Mouse (Mus musculus): ENCODE data around the gene Igf2bp2.

Igf2bp2 gene

GRCm38 (mm10) chr16:22149076-22149475 lies 14.0 kb downstream of the Igf2bp2 start:
- in situ Hi-C loops (cut with MboI) = no loop called here

- in situ Hi-C loops (cut with MboI) = no loop called here
These were observed 16.0 kb downstream of the Igf2bp2 start for GRCm38 (mm10) chr16:22147131-22147530.

- in situ Hi-C loops (cut with MboI) = no loop called here
These were observed 17.0 kb downstream of the Igf2bp2 start for GRCm38 (mm10) chr16:22146071-22146470.

- in situ Hi-C loops (cut with MboI) = no loop called here
These were observed 18.6 kb downstream of the Igf2bp2 start for GRCm38 (mm10) chr16:22144490-22144889.

- in situ Hi-C loops (cut with MboI) = no loop called here
These were observed 22.2 kb downstream of the Igf2bp2 start for GRCm38 (mm10) chr16:22140861-22141260.

- in situ Hi-C loops (cut with MboI) = no loop called here
These were observed 23.3 kb downstream of the Igf2bp2 start for GRCm38 (mm10) chr16:22139821-22140220.

- in situ Hi-C loops (cut with MboI) = no loop called here
These were observed 26.9 kb downstream of the Igf2bp2 start for GRCm38 (mm10) chr16:22136198-22136597.

- in situ Hi-C loops (cut with MboI) = no loop called here
These were observed 31.8 kb downstream of the Igf2bp2 start for GRCm38 (mm10) chr16:22131321-22131720.

GRCm38 (mm10) chr16:22129511-22129910 lies 33.6 kb downstream of the Igf2bp2 start:
- in situ Hi-C loops (cut with MboI) = no loop called here

GRCm38 (mm10) chr16:22128595-22128994 lies 34.5 kb downstream of the Igf2bp2 start:
- in situ Hi-C loops (cut with MboI) = no loop called here

- in situ Hi-C loops (cut with MboI) = no loop called here
These were observed 35.3 kb downstream of the Igf2bp2 start for GRCm38 (mm10) chr16:22127806-22128205.

- in situ Hi-C loops (cut with MboI) = no loop called here
These were observed 36.2 kb downstream of the Igf2bp2 start for GRCm38 (mm10) chr16:22126936-22127335.

- in situ Hi-C loops (cut with MboI) = no loop called here
These were observed 38.7 kb downstream of the Igf2bp2 start for GRCm38 (mm10) chr16:22124325-22124918.

- in situ Hi-C loops (cut with MboI) = no loop called here
These were observed 39.4 kb downstream of the Igf2bp2 start for GRCm38 (mm10) chr16:22123658-22124057.

- in situ Hi-C loops (cut with MboI) = no loop called here
These were observed 42.0 kb downstream of the Igf2bp2 start for GRCm38 (mm10) chr16:22121109-22121508.

- in situ Hi-C loops (cut with MboI) = no loop called here
These were observed 43.6 kb downstream of the Igf2bp2 start for GRCm38 (mm10) chr16:22119524-22119923.

- in situ Hi-C loops (cut with MboI) = no loop called here
These were observed 44.2 kb downstream of the Igf2bp2 start for GRCm38 (mm10) chr16:22118716-22119501.

GRCm38 (mm10) chr16:22118151-22118550 lies 44.9 kb downstream of the Igf2bp2 start:
- in situ Hi-C loops (cut with MboI) = no loop called here

GRCm38 (mm10) chr16:22116748-22117147 lies 46.4 kb downstream of the Igf2bp2 start:
- in situ Hi-C loops (cut with MboI) = no loop called here

- in situ Hi-C loops (cut with MboI) = no loop called here
These were observed 47.0 kb downstream of the Igf2bp2 start for GRCm38 (mm10) chr16:22116058-22116457.

- in situ Hi-C loops (cut with MboI) = no loop called here
These were observed 53.1 kb downstream of the Igf2bp2 start for GRCm38 (mm10) chr16:22110036-22110435.

GRCm38 (mm10) chr16:22109159-22109558 lies 53.9 kb downstream of the Igf2bp2 start:
- in situ Hi-C loops (cut with MboI) = no loop called here

- in situ Hi-C loops (cut with MboI) = no loop called here
These were observed 55.1 kb downstream of the Igf2bp2 start for GRCm38 (mm10) chr16:22107897-22108516.

Data from mature B cell (primary cell).